In the genomic region with DNA sequence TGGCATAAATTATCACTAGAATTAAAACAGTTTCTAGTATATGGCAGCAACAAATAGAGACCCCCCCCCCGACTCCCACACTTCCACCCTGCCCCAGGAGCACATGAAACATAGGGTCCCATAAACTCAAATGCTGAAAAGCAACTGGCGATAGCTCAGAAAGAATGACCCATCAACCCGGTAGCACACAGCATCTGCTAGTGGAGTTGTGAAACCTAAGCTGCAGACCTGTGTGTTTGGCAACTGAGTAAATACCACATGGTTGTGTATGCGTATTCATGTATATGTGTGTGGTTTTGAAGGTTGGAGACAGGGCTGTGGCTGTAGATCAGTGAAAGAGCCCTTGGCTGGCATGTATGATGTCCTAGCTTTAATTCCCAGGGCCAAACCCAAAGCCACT, we compare ENCODE assay signal across 15 mouse cellular contexts.
"Had no signal": no experiment of that assay in that cellular context is flagged by ENCODE, and none has a peak within 500 bp of the region (broad histone marks: within the 10 kb centered on the region; RNA-seq: fewer than 3 reads in every experiment).

No protein-coding gene starts in this region.

- H3K9me3 ChIP-seq: kidney, embryonic 15.5 days; limb, embryonic 15.5 days; lung, embryonic 15.5 days; midbrain, embryonic 13.5 days had no signal

- H3K27me3 ChIP-seq: kidney, embryonic 15.5 days; limb, embryonic 15.5 days; lung, embryonic 15.5 days; midbrain, embryonic 13.5 days had no signal

- DNase-seq: kidney, adult 2 months; kidney, postnatal 14 days; lung, postnatal 14 days; right cerebral cortex, adult 18-20 months; right cerebral cortex, postnatal 25 days; thymus, adult 18-20 months; thymus, postnatal 25 days had no signal

- H3K4me1 ChIP-seq: limb, embryonic 15.5 days had no signal

- H3K9ac ChIP-seq: kidney, embryonic 15.5 days; limb, embryonic 15.5 days; lung, embryonic 15.5 days; midbrain, embryonic 13.5 days had no signal

- H3K4me3 ChIP-seq: kidney, embryonic 15.5 days; left cerebral cortex, adult 2 months; limb, embryonic 15.5 days; lung, embryonic 15.5 days; midbrain, embryonic 13.5 days had no signal

- H3K4me2 ChIP-seq: kidney, embryonic 15.5 days; limb, embryonic 15.5 days; lung, embryonic 15.5 days; midbrain, embryonic 13.5 days had no signal

- H3K36me3 ChIP-seq: kidney, embryonic 15.5 days; limb, embryonic 15.5 days; lung, embryonic 15.5 days; midbrain, embryonic 13.5 days had no signal

- ATAC-seq: hindbrain, postnatal 0 days; midbrain, embryonic 13.5 days had no signal

- H3K27ac ChIP-seq: hindbrain, postnatal 0 days; kidney, embryonic 15.5 days; limb, embryonic 15.5 days; lung, embryonic 15.5 days; macrophage; midbrain, embryonic 13.5 days; stomach, postnatal 0 days had no signal
